Mouse (Mus musculus) intestine, postnatal 0 days (tissue): Measurements from ENCODE around the gene Acrbp. TPM values are rescaled to one million over a fixed set of nuclear protein-coding genes. Genes with fewer than 3 reads are reported as not detected.

Experiments used
- ATAC-seq: fragments of 200-750 bp; cut with Nextera tagmentation; 2 replicates; pipeline ENCODE4 v1.8.0; 2017; ENCODE audit warnings: mild to moderate bottlenecking, moderate TSS enrichment, moderate library complexity
- H3K27ac ChIP-seq: fragments of 300-500 bp; sonication (generic); 2 replicates; pipeline ENCODE4 v1.5.1; 2014; ENCODE audit warnings: mild to moderate bottlenecking, low read depth, low read length, moderate library complexity
- H3K27me3 ChIP-seq: fragments of 300-500 bp; sonication (generic); replicated peaks from 2 replicates; pipeline ENCODE4 v1.6.1; 2014; ENCODE audit warnings: low read length, mixed read lengths; ENCODE audit not compliant: control insufficient read depth, insufficient read depth
- H3K36me3 ChIP-seq: fragments of 300-500 bp; sonication (generic); 2 replicates; pipeline ENCODE4 v1.6.1; 2014; ENCODE audit warnings: mild to moderate bottlenecking, moderate library complexity; ENCODE audit not compliant: control insufficient read depth, insufficient read depth
- H3K4me1 ChIP-seq: fragments of 300-500 bp; sonication (generic); replicated peaks from 2 replicates; pipeline ENCODE4 v1.6.1; 2014; ENCODE audit warnings: antibody characterized with exemption, low read length, mixed read lengths; ENCODE audit not compliant: control insufficient read depth, insufficient read depth
- H3K4me2 ChIP-seq: fragments of 300-500 bp; sonication (generic); replicated peaks from 2 replicates; pipeline ENCODE4 v1.6.1; 2014; ENCODE audit warnings: low read depth, mild to moderate bottlenecking, moderate library complexity
- H3K4me3 ChIP-seq: fragments of 300-500 bp; sonication (generic); 2 replicates; pipeline ENCODE4 v1.5.1; 2014; ENCODE audit warnings: low read depth, low read length
- H3K9ac ChIP-seq: fragments of 300-500 bp; sonication (generic); 2 replicates; pipeline ENCODE4 v1.6.1; 2014; ENCODE audit warnings: mild to moderate bottlenecking, low read depth, low read length
- H3K9me3 ChIP-seq: fragments of 300-500 bp; sonication (generic); 2 replicates; pipeline ENCODE4 v1.6.1; 2016; ENCODE audit warnings: mixed run types; ENCODE audit not compliant: control insufficient read depth
- CTCF ChIP-seq: sonication (generic); IDR thresholded peaks from 2 replicates; pipeline ENCODE4 v1.5.1; 2016; ENCODE audit warnings: low read depth, mild to moderate bottlenecking, control low read depth, antibody characterized with exemption, moderate library complexity
- WGBS: fragments of 180-500 bp; shearing (Covaris S2); extraction: QIAGEN DNeasy Blood & Tissue Kit; methylation state at CpG from one replicate; pipeline ENCODE4 v1.1.7; 2014; 5-methylcytosine and 5-hydroxymethylcytosine counted together
- polyA plus RNA-seq: library from polyadenylated mRNA; unstranded; fragments of >200 nt; fragmentation: Nextera tagmentation; extraction: Ambion mirVana; gene quantifications from 2 replicates; pipeline ENCODE4 v1.2.1, GENCODE M21; 2015

The Acrbp gene
- polyA plus RNA-seq, 1 experiment from 2014 or later, result 3.1 TPM

GRCm38 (mm10) chr6:125039533-125040153, 9.8 kb upstream of the Acrbp start, which contains the start of gene Ing4:
Gene Ing4, plus strand, starts transcription at chr6:125039760.
- ATAC-seq, result peak; percentile 96
- H3K4me2 ChIP-seq, result peak within 1 kb of the TSS; percentile 66
- peaks cover 38% of the 10 kb centered on the region for H3K36me3 ChIP-seq
- peak within 1 kb of the TSS; percentile 62 for H3K9ac ChIP-seq
- under 1% methylated on average over 26 of the region's 26 CpGs for WGBS
- no peaks in the 10 kb centered on the region for H3K9me3 ChIP-seq
- TF ChIP-seq CTCF, result no peak
- H3K27ac ChIP-seq, result peak within 1 kb of the TSS; percentile 62; the same call in 1 of the 2 replicates
- H3K4me3 ChIP-seq, result peak within 1 kb of the TSS; percentile 72
- no peaks in the 10 kb centered on the region for H3K4me1 ChIP-seq
- H3K27me3 ChIP-seq, result no peaks in the 10 kb centered on the region

DNA sequence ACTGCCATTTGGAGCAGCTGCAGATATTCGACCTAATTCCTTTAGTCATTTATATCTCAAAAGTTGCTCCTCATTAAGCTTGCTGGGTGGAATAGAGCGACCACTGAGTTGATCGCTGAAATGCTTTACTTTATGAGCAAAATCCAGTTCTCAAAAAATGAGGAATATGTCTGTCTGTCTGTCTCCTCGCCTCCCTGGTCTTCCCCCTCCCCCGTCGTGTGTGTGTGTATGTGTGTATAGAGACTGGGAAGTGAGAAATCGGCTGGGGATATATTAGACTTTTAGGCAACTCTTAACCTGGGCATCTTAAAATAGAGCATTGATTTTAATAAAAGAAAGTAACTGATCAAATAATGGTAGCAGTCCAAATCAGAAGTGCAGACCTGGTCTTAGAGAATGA, 9.3 kb upstream of the Acrbp start:
- peak overlapping the region; percentile 72 for H3K4me3 ChIP-seq
- H3K36me3 ChIP-seq, result peaks cover 37% of the 10 kb centered on the region
- H3K27ac ChIP-seq, result peak overlapping the region; percentile 62; the same call in 1 of the 2 replicates
- no peak for TF ChIP-seq CTCF
- H3K9ac ChIP-seq, result peak overlapping the region; percentile 62
- no peak for ATAC-seq
- H3K4me1 ChIP-seq, result no peaks in the 10 kb centered on the region
- 11% methylated on average over 7 of the region's 7 CpGs for WGBS
- no peaks in the 10 kb centered on the region for H3K9me3 ChIP-seq
- no peaks in the 10 kb centered on the region for H3K27me3 ChIP-seq
- H3K4me2 ChIP-seq, result peak overlapping the region; percentile 66

- Histone ChIP-seq H3K27me3 (no peaks in the 10 kb centered on the region), H3K4me1 (no peaks in the 10 kb centered on the region), H3K4me3 (no peak overlapping the region; the same call in 1 of the 2 replicates), H3K27ac (peak overlapping the region; percentile 62), H3K4me2 (peak overlapping the region; percentile 66), H3K36me3 (peaks cover 35% of the 10 kb centered on the region), H3K9me3 (no peaks in the 10 kb centered on the region), H3K9ac (no peak overlapping the region)
- 47% methylated on average over 7 of the region's 7 CpGs for whole genome bisulfite sequencing
- TF ChIP-seq CTCF, result no peak
- ATAC-seq, result peak; percentile 43
These were observed 8.4 kb upstream of the Acrbp start for GRCm38 (mm10) chr6:125041047-125041446.

DNA sequence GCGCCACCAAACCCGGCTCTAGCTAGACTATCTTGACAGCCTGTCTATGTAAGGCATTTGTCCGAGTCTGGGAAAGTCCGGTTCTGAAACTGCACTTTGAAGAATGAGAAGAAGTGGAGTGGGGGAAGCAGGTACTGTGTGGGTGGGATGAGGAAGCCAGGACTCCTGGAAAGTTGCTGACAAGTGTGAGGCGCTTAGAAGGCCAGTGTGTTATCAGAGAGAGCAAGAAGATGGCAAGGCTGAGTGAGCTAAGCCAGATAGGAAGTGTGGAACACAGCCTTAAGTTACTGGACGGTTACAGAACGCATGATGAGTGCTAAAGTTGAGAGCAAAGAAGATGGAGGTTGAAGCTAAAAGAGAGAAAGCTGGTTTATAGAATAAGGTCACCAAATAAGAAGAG, 7.4 kb upstream of the Acrbp start:
- Histone ChIP-seq H3K4me1 (no peaks in the 10 kb centered on the region), H3K4me2 (no peak overlapping the region), H3K27ac (no peak overlapping the region), H3K4me3 (no peak overlapping the region), H3K27me3 (no peaks in the 10 kb centered on the region), H3K9ac (no peak overlapping the region), H3K36me3 (peaks cover 34% of the 10 kb centered on the region), H3K9me3 (no peaks in the 10 kb centered on the region)
- WGBS, result 92% methylated on average over 7 of the region's 7 CpGs
- ATAC-seq, result no peak
- no peak for TF ChIP-seq CTCF

DNA sequence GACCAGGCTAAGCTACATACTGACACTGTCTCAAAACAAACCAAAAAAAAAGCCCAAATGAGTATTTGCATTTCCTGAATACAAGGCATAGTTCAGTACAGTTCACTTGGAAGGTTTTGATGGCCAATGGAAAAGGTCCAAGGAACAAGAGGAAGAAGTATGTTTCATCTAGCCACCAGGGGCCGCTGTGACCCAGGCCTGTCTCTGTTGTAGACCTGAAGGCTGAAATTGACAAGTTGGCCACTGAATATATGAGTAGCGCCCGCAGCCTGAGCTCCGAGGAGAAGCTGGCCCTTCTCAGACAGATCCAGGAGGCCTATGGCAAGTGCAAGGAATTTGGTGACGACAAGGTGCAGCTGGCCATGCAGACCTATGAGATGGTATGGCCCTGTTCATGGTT, 2.8 kb upstream of the Acrbp start:
- H3K27ac ChIP-seq, result no peak overlapping the region
- H3K4me1 ChIP-seq, result no peaks in the 10 kb centered on the region
- H3K4me3 ChIP-seq, result no peak overlapping the region
- no peaks in the 10 kb centered on the region for H3K27me3 ChIP-seq
- 35% methylated on average over 5 of the region's 5 CpGs for WGBS
- peak; percentile 97 for TF ChIP-seq CTCF
- H3K4me2 ChIP-seq, result no peak overlapping the region
- no peaks in the 10 kb centered on the region for H3K9me3 ChIP-seq
- H3K36me3 ChIP-seq, result peaks cover 72% of the 10 kb centered on the region
- H3K9ac ChIP-seq, result no peak overlapping the region
- ATAC-seq, result peak; percentile 36; the same call in 1 of the 2 replicates

DNA sequence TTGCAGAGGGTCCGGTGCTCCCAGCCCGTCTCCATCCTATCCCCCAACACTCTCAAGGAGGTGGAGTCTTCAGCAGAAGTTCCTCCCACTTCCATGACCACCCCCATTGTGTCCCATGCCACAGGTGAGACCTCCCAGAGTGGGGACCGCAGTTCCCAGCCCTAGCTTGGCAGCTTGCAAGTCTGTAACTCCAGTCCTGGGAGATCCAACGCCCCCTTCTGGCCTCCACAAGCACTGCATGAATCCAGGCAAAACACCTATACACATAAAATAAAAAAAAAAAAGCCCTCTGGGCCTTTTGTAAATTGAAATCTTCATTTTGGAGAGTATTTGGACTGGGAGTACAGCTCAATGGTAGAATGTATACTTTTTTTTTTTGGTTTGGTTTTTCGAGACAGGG, 1.7 kb downstream of the Acrbp start:
- TF ChIP-seq CTCF, result peak; percentile 57
- WGBS, result 73% methylated on average over 5 of the region's 5 CpGs
- peaks cover 77% of the 10 kb centered on the region for H3K36me3 ChIP-seq
- no peaks in the 10 kb centered on the region for H3K4me1 ChIP-seq
- H3K9me3 ChIP-seq, result no peaks in the 10 kb centered on the region
- no peak overlapping the region for H3K4me3 ChIP-seq
- H3K9ac ChIP-seq, result no peak overlapping the region
- no peak overlapping the region for H3K27ac ChIP-seq
- H3K4me2 ChIP-seq, result no peak overlapping the region
- ATAC-seq, result no peak
- H3K27me3 ChIP-seq, result no peaks in the 10 kb centered on the region
